Mouse (Mus musculus) liver, embryonic 14 days (tissue): Measurements from ENCODE around the gene Glis3. TPM values are rescaled to one million over a fixed set of nuclear protein-coding genes. Genes with fewer than 3 reads are reported as not detected.

Experiments
- polyA plus RNA-seq: library from polyadenylated mRNA; depleted of rRNA; stranded (reverse); fragments of >200 nt; gene quantifications from 2 replicates; pipeline ENCODE4 v1.2.3, GENCODE M21; 2012; rRNA removed

The Glis3 gene
- 0.03 and 0.07 TPM in 2 replicates for polyA plus RNA-seq

GRCm38 (mm10) chr19:28679776-28680391 is at the start of gene Glis3:
Glis3 (minus strand) TSS chr19:28680077.

Other genes with a start within 250 kb of the Glis3 start
- under 0.01 TPM in 1 of 2 replicates, not detected in the other for gene Slc1a1, start 155.0 kb upstream of the Glis3 start, polyA plus RNA-seq